Mouse (Mus musculus): ENCODE measurements around the gene Slc28a1. TPM values are rescaled to one million over a fixed set of nuclear protein-coding genes. Genes with fewer than 3 reads are reported as not detected.

Slc28a1 gene
- total and polyA plus RNA-seq, 2 experiments from 2014 or later, result 0.12 to 0.48 TPM

DNA sequence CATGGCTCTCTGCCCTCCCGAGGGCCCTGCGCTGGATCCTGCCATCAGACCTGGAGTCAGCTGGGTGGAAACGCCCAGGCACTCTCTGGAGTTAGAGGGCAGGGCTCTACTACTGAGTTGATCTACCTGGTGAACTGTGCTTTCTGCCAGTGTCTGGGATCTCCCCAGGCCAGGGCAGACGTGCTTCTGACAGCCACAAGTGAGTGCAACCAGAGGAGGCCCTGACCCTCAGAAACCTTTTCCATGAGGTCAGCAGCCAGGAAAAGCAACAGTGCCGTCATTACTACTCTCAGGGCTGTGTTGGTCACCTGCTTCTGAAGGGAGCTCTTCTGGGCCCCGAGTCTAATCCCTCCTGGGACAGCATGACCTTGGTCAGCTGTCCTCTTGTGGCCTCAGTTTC is 37.6 kb upstream of the Slc28a1 start:
- no peaks in the 10 kb centered on the region for H3K9me3 ChIP-seq (ENCODE audit: low read length)
- DNase-seq (no peak), ATAC-seq (no peak)
- H3K27me3 ChIP-seq (ENCODE audit: insufficient read depth, low read length), result no peaks in the 10 kb centered on the region
- H3K9ac ChIP-seq, result no peak overlapping the region
- no peaks in the 10 kb centered on the region for H3K36me3 ChIP-seq (ENCODE audit: insufficient read depth)
- no peak overlapping the region for H3K4me2 ChIP-seq (ENCODE audit: low read depth)
- H3K27ac ChIP-seq (ENCODE audit: low read depth, low read length), result no peak overlapping the region
- H3K4me3 ChIP-seq (ENCODE audit: low read depth, low read length), result no peak overlapping the region
- no peaks in the 10 kb centered on the region for H3K4me1 ChIP-seq (ENCODE audit: insufficient read depth)
- no peak for TF ChIP-seq CTCF (IDR thresholded peaks at IDR 0.05; ENCODE audit: low read depth)
- WGBS, result 74% methylated on average over 6 of the region's 6 CpGs

DNA sequence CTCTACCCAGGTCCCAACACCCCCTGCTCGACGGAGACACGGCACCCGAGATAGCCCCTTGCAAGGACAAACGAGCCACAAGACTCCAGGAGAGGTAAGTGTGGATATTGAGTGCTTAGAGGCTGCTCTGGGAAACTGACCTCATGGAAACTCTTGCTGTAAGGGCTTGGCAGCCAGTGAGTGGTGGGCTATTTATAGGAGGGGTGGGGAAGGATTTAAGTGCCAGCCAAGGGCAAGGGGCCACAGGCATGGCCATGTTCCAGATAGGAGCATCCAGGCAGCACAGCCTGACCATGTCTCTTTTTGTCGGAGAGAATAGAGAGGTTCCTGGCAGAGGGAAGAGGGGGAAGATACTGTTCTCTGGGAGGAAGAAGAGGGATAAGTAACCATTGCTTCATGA is 35.9 kb upstream of the Slc28a1 start:
- TF ChIP-seq CTCF (IDR thresholded peaks at IDR 0.05; ENCODE audit: low read depth), result no peak
- H3K4me1 ChIP-seq (ENCODE audit: insufficient read depth), result no peaks in the 10 kb centered on the region
- H3K9me3 ChIP-seq (ENCODE audit: low read length), result no peaks in the 10 kb centered on the region
- H3K4me2 ChIP-seq (ENCODE audit: low read depth), result no peak overlapping the region
- H3K36me3 ChIP-seq (ENCODE audit: insufficient read depth), result no peaks in the 10 kb centered on the region
- no peaks in the 10 kb centered on the region for H3K27me3 ChIP-seq (ENCODE audit: insufficient read depth, low read length)
- no peak for ATAC-seq
- no peak overlapping the region for H3K4me3 ChIP-seq (ENCODE audit: low read depth, low read length)
- WGBS, result 87% methylated on average over 6 of the region's 6 CpGs
- H3K9ac ChIP-seq, result no peak overlapping the region
- H3K27ac ChIP-seq (ENCODE audit: low read depth, low read length), result no peak overlapping the region
- DNase-seq, result no peak

DNA sequence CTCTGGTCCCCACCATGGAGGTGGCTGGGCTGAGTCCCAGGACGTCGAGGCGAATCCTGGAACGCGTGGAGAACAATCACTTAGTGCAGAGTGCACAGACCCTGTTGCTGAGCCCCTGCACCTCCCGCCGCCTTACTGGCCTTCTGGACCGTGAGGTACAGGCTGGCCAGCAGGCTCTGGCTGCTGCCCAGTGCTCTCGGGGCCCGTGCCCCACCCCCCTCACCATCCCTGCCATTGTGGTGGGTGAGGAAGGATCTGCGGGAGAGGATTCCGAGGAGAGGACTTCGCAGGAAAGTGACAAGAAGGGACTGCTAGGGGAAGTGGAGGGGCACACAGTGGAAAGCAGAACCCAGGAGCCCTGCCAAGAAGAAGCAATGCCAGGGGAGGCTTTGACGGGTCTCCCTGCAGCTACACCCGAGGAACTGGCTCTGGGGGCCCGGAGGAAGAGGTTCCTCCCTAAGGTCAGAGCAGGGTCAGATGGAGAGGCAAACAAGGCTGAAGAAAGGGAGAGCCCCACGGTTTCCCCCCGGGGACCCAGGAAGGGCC is 21.1 kb upstream of the Slc28a1 start:
- Histone ChIP-seq H3K27ac (ENCODE audit: low read depth, low read length) (no peak overlapping the region), H3K9me3 (ENCODE audit: low read length) (no peaks in the 10 kb centered on the region), H3K4me2 (ENCODE audit: low read depth) (no peak overlapping the region), H3K36me3 (ENCODE audit: insufficient read depth) (no peaks in the 10 kb centered on the region), H3K4me1 (ENCODE audit: insufficient read depth) (no peaks in the 10 kb centered on the region), H3K27me3 (ENCODE audit: insufficient read depth, low read length) (no peaks in the 10 kb centered on the region), H3K4me3 (ENCODE audit: low read depth, low read length) (no peak overlapping the region), H3K9ac (no peak overlapping the region)
- no peak for DNase-seq
- no peak for TF ChIP-seq CTCF (IDR thresholded peaks at IDR 0.05; ENCODE audit: low read depth)
- WGBS, result 54% methylated on average over 18 of the region's 18 CpGs
- ATAC-seq, result no peak

DNA sequence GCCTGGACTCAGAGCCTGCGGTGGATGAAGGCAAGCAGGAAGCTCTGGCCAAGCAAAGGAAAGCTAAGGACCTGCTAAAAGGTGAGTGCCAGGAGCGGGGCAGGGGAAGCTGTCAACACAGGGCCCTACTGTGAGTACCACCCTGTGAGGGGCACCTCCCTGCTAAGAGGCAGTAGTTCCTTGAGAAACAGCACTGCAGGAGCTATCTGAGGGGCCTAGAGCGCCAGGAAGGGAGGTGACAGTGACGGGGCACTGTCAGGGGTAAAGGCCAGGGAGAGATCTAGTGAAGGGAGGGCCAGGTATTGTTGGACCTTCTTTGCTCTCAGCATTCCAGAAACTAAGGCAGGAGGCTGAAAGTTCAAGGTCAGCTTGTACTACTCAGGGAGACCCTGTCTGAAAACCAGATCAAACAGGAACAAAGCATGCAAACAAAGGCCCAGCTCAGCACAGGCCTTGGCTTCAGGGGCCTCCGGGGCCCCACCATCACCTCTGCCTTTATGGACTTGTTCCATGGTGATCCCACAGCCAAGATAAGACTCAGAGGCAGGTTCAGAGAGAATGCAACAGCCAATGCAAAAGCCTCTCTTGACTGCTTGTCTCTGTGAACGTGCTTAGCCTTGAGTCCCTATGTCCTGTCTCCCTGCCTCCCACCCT is 20.4 kb upstream of the Slc28a1 start:
- no peak overlapping the region for H3K4me3 ChIP-seq (ENCODE audit: low read depth, low read length)
- no peak overlapping the region for H3K27ac ChIP-seq (ENCODE audit: low read depth, low read length)
- no peaks in the 10 kb centered on the region for H3K27me3 ChIP-seq (ENCODE audit: insufficient read depth, low read length)
- ATAC-seq (no peak), DNase-seq (no peak)
- 82% methylated on average over 6 of the region's 6 CpGs for WGBS
- no peaks in the 10 kb centered on the region for H3K4me1 ChIP-seq (ENCODE audit: insufficient read depth)
- H3K9ac ChIP-seq, result no peak overlapping the region
- H3K4me2 ChIP-seq (ENCODE audit: low read depth), result no peak overlapping the region
- H3K9me3 ChIP-seq (ENCODE audit: low read length), result no peaks in the 10 kb centered on the region
- H3K36me3 ChIP-seq (ENCODE audit: insufficient read depth), result no peaks in the 10 kb centered on the region
- TF ChIP-seq CTCF (IDR thresholded peaks at IDR 0.05; ENCODE audit: low read depth), result no peak

DNA sequence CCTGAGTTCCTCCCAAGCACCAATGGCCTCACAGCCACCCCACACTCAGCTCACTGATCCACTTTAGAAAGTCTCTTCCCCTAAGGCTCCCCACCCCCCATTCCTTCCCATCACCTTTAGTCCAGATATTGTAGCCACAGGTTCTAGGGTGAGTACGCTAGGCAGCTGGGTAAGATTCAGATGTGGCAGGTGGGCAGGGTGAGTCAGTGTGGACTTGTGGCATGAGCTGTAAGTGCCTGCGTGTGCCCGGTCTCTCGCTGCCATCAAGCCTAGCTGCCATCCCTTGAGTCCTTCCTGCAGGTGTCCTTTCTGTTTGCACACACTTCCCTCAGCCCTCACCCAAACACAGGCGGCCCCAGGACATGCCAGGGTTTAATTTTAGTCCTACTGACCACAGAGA is 14.3 kb upstream of the Slc28a1 start:
- Histone ChIP-seq H3K4me2 (ENCODE audit: low read depth) (no peak overlapping the region), H3K27ac (ENCODE audit: low read depth, low read length) (no peak overlapping the region), H3K36me3 (ENCODE audit: insufficient read depth) (no peaks in the 10 kb centered on the region), H3K4me3 (ENCODE audit: low read depth, low read length) (no peak overlapping the region), H3K4me1 (ENCODE audit: insufficient read depth) (no peaks in the 10 kb centered on the region), H3K9me3 (ENCODE audit: low read length) (no peaks in the 10 kb centered on the region), H3K9ac (no peak overlapping the region), H3K27me3 (ENCODE audit: insufficient read depth, low read length) (no peaks in the 10 kb centered on the region)
- DNase-seq (no peak), ATAC-seq (no peak)
- no peak for TF ChIP-seq CTCF (IDR thresholded peaks at IDR 0.05; ENCODE audit: low read depth)
- WGBS, result 85% methylated on average over 5 of the region's 5 CpGs

DNA sequence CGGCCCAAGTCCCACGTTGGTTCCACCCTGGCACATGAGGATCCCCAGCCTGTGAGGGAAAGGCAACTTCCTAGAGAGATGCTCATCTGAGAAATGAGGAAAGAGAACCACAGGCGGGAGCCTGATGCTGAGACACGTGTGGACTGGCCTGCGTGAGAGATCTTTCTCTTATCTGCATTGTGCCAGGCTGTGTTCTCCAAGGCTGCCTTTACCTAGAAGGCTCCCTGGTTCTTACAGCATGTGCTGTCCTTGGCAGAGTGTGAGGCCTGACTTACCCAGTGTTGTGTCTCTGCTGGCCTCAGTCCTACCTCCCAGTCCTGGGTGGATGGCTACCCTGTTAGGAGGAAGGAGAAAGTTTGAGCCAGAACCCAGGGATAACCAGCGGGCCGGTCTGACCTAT is 11.7 kb upstream of the Slc28a1 start:
- H3K4me1 ChIP-seq (ENCODE audit: insufficient read depth), result no peaks in the 10 kb centered on the region
- H3K27ac ChIP-seq (ENCODE audit: low read depth, low read length), result no peak overlapping the region
- H3K9ac ChIP-seq, result no peak overlapping the region
- 95% methylated on average over 7 of the region's 7 CpGs for WGBS
- H3K27me3 ChIP-seq (ENCODE audit: insufficient read depth, low read length), result no peaks in the 10 kb centered on the region
- H3K36me3 ChIP-seq (ENCODE audit: insufficient read depth), result no peaks in the 10 kb centered on the region
- no peak overlapping the region for H3K4me3 ChIP-seq (ENCODE audit: low read depth, low read length)
- DNase-seq (no peak), ATAC-seq (no peak)
- no peak for TF ChIP-seq CTCF (IDR thresholded peaks at IDR 0.05; ENCODE audit: low read depth)
- H3K4me2 ChIP-seq (ENCODE audit: low read depth), result no peak overlapping the region
- no peaks in the 10 kb centered on the region for H3K9me3 ChIP-seq (ENCODE audit: low read length)

DNA sequence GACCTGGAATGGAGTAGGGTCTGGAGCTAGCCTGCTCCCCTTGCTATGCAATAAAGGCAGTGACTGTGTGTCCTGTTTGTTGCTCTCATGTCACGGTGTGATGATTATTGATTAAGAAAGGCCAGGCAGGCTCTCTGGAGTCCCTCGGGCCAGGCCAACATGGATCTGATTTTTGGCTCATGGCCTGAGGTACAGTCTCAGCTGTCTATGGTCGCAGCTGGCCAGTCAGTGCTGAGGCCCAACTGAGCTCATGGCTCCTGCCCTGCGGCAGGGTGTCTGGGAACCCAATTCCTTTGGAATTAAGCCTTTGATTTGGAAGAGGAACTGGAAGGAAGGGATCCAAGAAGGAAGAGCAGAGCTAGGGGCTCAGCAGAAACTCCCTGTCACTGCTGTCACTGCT is 9.1 kb upstream of the Slc28a1 start:
- H3K4me1 ChIP-seq (ENCODE audit: insufficient read depth), result no peaks in the 10 kb centered on the region
- DNase-seq, result no peak
- H3K9ac ChIP-seq, result no peak overlapping the region
- ATAC-seq, result no peak
- H3K4me2 ChIP-seq (ENCODE audit: low read depth), result no peak overlapping the region
- TF ChIP-seq CTCF (IDR thresholded peaks at IDR 0.05; ENCODE audit: low read depth), result no peak
- H3K9me3 ChIP-seq (ENCODE audit: low read length), result no peaks in the 10 kb centered on the region
- H3K27ac ChIP-seq (ENCODE audit: low read depth, low read length), result no peak overlapping the region
- H3K4me3 ChIP-seq (ENCODE audit: low read depth, low read length), result no peak overlapping the region
- WGBS, result 72% methylated on average over 4 of the region's 4 CpGs
- H3K36me3 ChIP-seq (ENCODE audit: insufficient read depth), result no peaks in the 10 kb centered on the region
- no peaks in the 10 kb centered on the region for H3K27me3 ChIP-seq (ENCODE audit: insufficient read depth, low read length)

All from forebrain, postnatal 0 days (tissue).